Mouse (Mus musculus) liver, embryonic 14.5 days (tissue): ENCODE measurements at regions not wholly inside any gene's neighbourhood (a gene's known extent, or its start where the extent isn't known, plus 50 kb on each side); places are given as distances from the start of the nearest gene placed in this dataset.
"Not testable (repeated sequence)": the region's sequence is repeated elsewhere in the genome, so short reads cannot be mapped to it uniquely, and the experiment has no call there.

Experiments used
- CTCF ChIP-seq: IDR thresholded peaks from 2 replicates; pipeline ENCODE4 v1.5.1; 2016; ENCODE audit warnings: antibody characterized with exemption, low read depth, control low read depth
- EP300 ChIP-seq: IDR thresholded peaks from 2 replicates; pipeline ENCODE4 v1.6.1; 2016; ENCODE audit warnings: antibody characterized with exemption, low read depth

GRCm38 (mm10) chr14:52855339-52855738, 359.8 kb upstream of the Olfr1507 start:
- TF ChIP-seq CTCF, EP300: not testable (repeated sequence)
